Mouse (Mus musculus): ENCODE data around the gene Gm11639. TPM values are rescaled to one million over a fixed set of nuclear protein-coding genes. Genes with fewer than 3 reads are reported as not detected.

Gm11639 gene
- total and polyA plus RNA-seq, 3 experiments: not detected

- Histone ChIP-seq H3K4me3 (ENCODE audit: control insufficient read depth in 1 of 2, insufficient read depth in 1 of 2, low read depth in 2 of 2, low read length in 2 of 2) (no peak overlapping the region), H3K4me1 (ENCODE audit: control insufficient read depth in 1 of 2, insufficient read depth in 2 of 2, low read length in 2 of 2) (no peaks in the 10 kb centered on the region), H3K27me3 (ENCODE audit: control insufficient read depth in 1 of 2, insufficient read depth in 2 of 2, low read length in 2 of 2) (no peaks in the 10 kb centered on the region; a peak in 1 of 4 replicates), H3K27ac (ENCODE audit: control insufficient read depth, low read depth, low read length) (no peak overlapping the region), H3K9me3 (replicated peaks; ENCODE audit: insufficient read depth, low read length) (no peaks in the 10 kb centered on the region), H3K79me2 (ENCODE audit: control insufficient read depth, insufficient read depth, low read length, poor library complexity) (no peaks in the 10 kb centered on the region), H3K36me3 (ENCODE audit: control insufficient read depth in 1 of 2, insufficient read depth in 2 of 2, low read length in 2 of 2) (no peaks in the 10 kb centered on the region), H3K9ac (ENCODE audit: control insufficient read depth, low read depth, low read length, poor library complexity, severe bottlenecking) (no peak overlapping the region)
- TF ChIP-seq MYB (IDR thresholded peaks at IDR 0.05; ENCODE audit: low read depth, low read length) (no peak), CHD2 (IDR thresholded peaks at IDR 0.05; ENCODE audit: low read length) (no peak), E2F4 (IDR thresholded peaks at IDR 0.05; ENCODE audit: borderline replicate concordance, low read depth, low read length) (no peak), ZNF384 (IDR thresholded peaks at IDR 0.05; ENCODE audit: low read depth, low read length) (no peak), TCF12 (IDR thresholded peaks at IDR 0.05; ENCODE audit: low read depth, low read length) (no peak), MYC (IDR thresholded peaks at IDR 0.05; ENCODE audit: low read depth, low read length) (no peak), ZKSCAN1 (IDR thresholded peaks at IDR 0.05; ENCODE audit: low read depth, low read length) (no peak), CTCF (IDR thresholded peaks at IDR 0.05 in 2 of 3, conservative IDR thresholded peaks at IDR 0.05 in 1 of 3; ENCODE audit: control insufficient read depth in 1 of 3, insufficient read depth in 1 of 3, low read depth in 2 of 3, low read length in 3 of 3, poor library complexity in 1 of 3, severe bottlenecking in 1 of 3) (no peak), RAD21 (IDR thresholded peaks at IDR 0.05; ENCODE audit: low read depth, low read length) (no peak), NRF1 (IDR thresholded peaks at IDR 0.05; ENCODE audit: insufficient read depth, low read depth, low read length, poor library complexity, severe bottlenecking) (no peak), EP300 (IDR thresholded peaks at IDR 0.05; ENCODE audit: low read depth in 1 of 2, low read length in 2 of 2) (no peak), HCFC1 (IDR thresholded peaks at IDR 0.05; ENCODE audit: low read depth, low read length) (no peak), MXI1 (IDR thresholded peaks at IDR 0.05; ENCODE audit: low read depth, low read length) (no peak)
- no peak for DNase-seq (ENCODE audit: low read depth, low spot score)
Observed at GRCm38 (mm10) chr11:104638006-104638405, 47.5 kb upstream of the Gm11639 start.

GRCm38 (mm10) chr11:104638906-104639305, 46.6 kb upstream of the Gm11639 start:
- Histone ChIP-seq H3K4me3 (ENCODE audit: control insufficient read depth in 1 of 2, insufficient read depth in 1 of 2, low read depth in 2 of 2, low read length in 2 of 2) (no peak overlapping the region), H3K27ac (ENCODE audit: control insufficient read depth, low read depth, low read length) (no peak overlapping the region), H3K4me1 (ENCODE audit: control insufficient read depth in 1 of 2, insufficient read depth in 2 of 2, low read length in 2 of 2) (no peaks in the 10 kb centered on the region), H3K9me3 (replicated peaks; ENCODE audit: insufficient read depth, low read length) (no peaks in the 10 kb centered on the region), H3K9ac (ENCODE audit: control insufficient read depth, low read depth, low read length, poor library complexity, severe bottlenecking) (no peak overlapping the region), H3K27me3 (ENCODE audit: control insufficient read depth in 1 of 2, insufficient read depth in 2 of 2, low read length in 2 of 2) (no peaks in the 10 kb centered on the region; a peak in 1 of 4 replicates), H3K36me3 (ENCODE audit: control insufficient read depth in 1 of 2, insufficient read depth in 2 of 2, low read length in 2 of 2) (no peaks in the 10 kb centered on the region), H3K79me2 (ENCODE audit: control insufficient read depth, insufficient read depth, low read length, poor library complexity) (no peaks in the 10 kb centered on the region)
- no peak for DNase-seq (ENCODE audit: low read depth, low spot score)
- TF ChIP-seq RCOR1 (IDR thresholded peaks at IDR 0.05; ENCODE audit: low read depth, low read length) (no peak), MEF2A (IDR thresholded peaks at IDR 0.05; ENCODE audit: extremely low read depth, insufficient replicate concordance, low read depth, low read length, poor library complexity, severe bottlenecking) (no peak), GATA1 (IDR thresholded peaks at IDR 0.05; ENCODE audit: low read depth, low read length) (no peak), TBP (IDR thresholded peaks at IDR 0.05; ENCODE audit: low read depth, low read length) (no peak), MYC (IDR thresholded peaks at IDR 0.05; ENCODE audit: low read depth, low read length) (no peak), MAZ (IDR thresholded peaks at IDR 0.05; ENCODE audit: low read depth, low read length) (no peak), POLR2AphosphoS5 (IDR thresholded peaks at IDR 0.05; ENCODE audit: borderline replicate concordance, low read depth, low read length) (no peak), EP300 (IDR thresholded peaks at IDR 0.05; ENCODE audit: low read depth in 1 of 2, low read length in 2 of 2) (no peak), MAFK (IDR thresholded peaks at IDR 0.05; ENCODE audit: borderline replicate concordance, low read depth, low read length) (no peak), KAT2A (conservative IDR thresholded peaks at IDR 0.05; ENCODE audit: low read depth, low read length) (no peak), SIN3A (IDR thresholded peaks at IDR 0.05; ENCODE audit: low read length) (no peak)

Data from MEL (cell line).